Mouse (Mus musculus): ENCODE measurements around the gene Hoxd9. TPM values are rescaled to one million over a fixed set of nuclear protein-coding genes. Genes with fewer than 3 reads are reported as not detected.

Hoxd9 gene
- polyA plus RNA-seq, 1 experiment from 2014 or later: 0.13 TPM

- H3K4me2 ChIP-seq: no peak overlapping the region; the same call in 1 of the 2 replicates
Observed at GRCm38 (mm10) chr2:74679980-74680379, 17.5 kb upstream of the Hoxd9 start.

DNA sequence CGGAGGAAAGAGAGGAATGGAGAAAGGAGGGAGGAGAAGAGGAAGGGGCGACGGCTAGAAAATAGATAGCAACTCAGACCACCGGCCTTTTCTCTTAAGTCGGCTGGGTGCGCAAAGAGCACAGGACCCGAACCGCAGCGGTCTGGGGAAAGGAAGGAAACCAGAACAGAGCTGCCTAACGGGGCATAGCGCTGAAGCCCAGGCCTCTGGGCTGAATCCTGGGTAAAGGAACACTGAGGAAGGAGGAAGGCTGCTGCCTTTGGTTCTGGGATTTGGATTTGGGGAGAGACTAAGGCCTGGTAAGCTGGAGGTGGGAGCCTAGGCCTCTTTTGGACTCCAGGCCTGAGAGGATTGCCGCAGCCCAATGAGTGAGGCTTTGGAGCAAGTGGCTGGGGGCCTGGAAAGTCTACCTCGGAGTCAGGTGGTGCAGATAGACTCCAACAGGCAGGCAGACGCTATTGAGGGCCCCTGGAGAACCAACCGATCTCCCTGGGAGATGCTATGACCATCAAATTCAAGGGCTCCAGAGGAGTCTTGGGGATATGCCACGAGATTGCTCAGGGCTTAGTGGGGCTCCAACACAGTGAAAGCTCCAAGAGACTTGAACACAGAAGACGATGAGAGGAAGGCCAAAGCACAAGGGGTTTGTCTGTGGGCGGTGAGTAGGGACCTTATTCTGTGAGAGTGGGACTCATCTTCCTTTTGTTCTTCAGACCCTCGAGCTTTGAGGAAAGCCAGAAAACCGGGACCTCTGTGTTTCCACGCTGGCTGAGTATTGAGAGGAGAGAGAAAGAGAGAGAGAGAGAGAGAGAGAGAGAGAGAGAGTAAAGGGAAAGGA, 16.7 kb upstream of the Hoxd9 start:
- H3K9ac ChIP-seq: no peak overlapping the region
- no peak overlapping the region for H3K27ac ChIP-seq (ENCODE audit: low read depth)

More at GRCm38 (mm10) chr2:74679980-74680379, 17.5 kb upstream of the Hoxd9 start:
- Histone ChIP-seq H3K27ac (ENCODE audit: low read depth) (no peak overlapping the region), H3K4me3 (ENCODE audit: low read depth, low read length) (no peak overlapping the region; the same call in 1 of the 2 replicates), H3K9ac (no peak overlapping the region), H3K27me3 (ENCODE audit: insufficient read depth, low read length) (peaks cover 100% of the 10 kb centered on the region), H3K9me3 (ENCODE audit: low read depth, low read length) (no peaks in the 10 kb centered on the region), H3K36me3 (ENCODE audit: insufficient read depth) (no peaks in the 10 kb centered on the region), H3K4me1 (ENCODE audit: insufficient read depth) (no peaks in the 10 kb centered on the region)
- ATAC-seq (ENCODE audit: insufficient read depth) (no peak), DNase-seq (no peak)
- under 1% methylated on average over 23 of the region's 23 CpGs for WGBS
- no peak for TF ChIP-seq CTCF (IDR thresholded peaks at IDR 0.05; ENCODE audit: low read depth)

DNA sequence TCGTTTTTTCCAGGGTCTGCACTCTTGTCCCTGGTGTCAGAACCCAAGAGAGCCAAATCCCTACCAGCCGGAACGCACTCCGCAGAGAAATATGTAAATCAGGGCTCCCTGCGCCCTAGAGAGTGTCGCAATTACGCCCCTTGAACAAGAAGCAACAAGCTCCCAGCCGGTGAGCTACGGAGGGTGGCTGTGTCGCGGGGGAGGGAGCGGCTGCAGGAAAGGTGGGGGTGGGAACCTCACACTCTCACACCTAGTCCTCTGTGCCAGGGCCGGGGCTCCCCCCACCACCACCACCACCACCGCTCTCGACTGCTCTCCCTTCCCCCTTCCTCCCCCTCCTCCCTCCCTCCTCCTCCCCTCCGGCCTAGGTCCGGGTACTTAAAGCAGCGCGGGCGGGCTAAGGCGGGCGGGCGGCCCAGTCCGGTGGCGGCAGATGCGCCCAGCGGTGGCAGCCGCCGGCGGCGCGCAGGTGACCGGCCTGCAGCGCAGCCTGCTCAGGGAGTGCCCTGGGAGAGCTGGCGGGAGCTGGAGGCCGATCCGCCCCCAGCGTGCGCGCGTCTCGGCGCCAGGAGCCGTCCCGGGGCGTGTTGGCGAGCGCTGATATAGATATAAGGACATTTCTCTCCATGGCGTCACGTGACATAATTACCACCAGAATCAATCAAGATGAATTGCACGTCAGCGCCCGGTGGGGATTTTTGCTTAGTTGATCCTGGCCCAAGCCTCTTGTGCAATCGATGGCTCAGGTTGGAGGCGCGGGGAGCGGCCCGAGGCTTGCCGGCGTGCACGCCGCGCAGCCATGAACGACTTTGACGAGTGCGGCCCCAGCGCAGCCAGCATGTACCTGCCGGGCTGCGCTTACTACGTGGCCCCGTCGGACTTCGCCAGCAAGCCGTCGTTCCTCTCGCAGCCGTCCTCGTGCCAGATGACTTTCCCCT, 15.7 kb upstream of the Hoxd9 start:
- ATAC-seq (ENCODE audit: insufficient read depth): peak; percentile 14; the same call in 1 of the 2 replicates
- DNase-seq: no peak
- no peak overlapping the region; the same call in 1 of the 2 replicates for H3K9ac ChIP-seq
- no peaks in the 10 kb centered on the region for H3K36me3 ChIP-seq (ENCODE audit: insufficient read depth)
- H3K4me2 ChIP-seq: peak overlapping the region; percentile 44; the same call in 1 of the 2 replicates
- H3K27me3 ChIP-seq (ENCODE audit: insufficient read depth, low read length): peaks cover 98% of the 10 kb centered on the region
- no peaks in the 10 kb centered on the region for H3K4me1 ChIP-seq (ENCODE audit: insufficient read depth)
- TF ChIP-seq CTCF (IDR thresholded peaks at IDR 0.05; ENCODE audit: low read depth): no peak
- H3K27ac ChIP-seq (ENCODE audit: low read depth): no peak overlapping the region
- under 1% methylated on average over 76 of the region's 78 CpGs for WGBS
- no peaks in the 10 kb centered on the region for H3K9me3 ChIP-seq (ENCODE audit: low read depth, low read length)
- peak overlapping the region; percentile 23 for H3K4me3 ChIP-seq (ENCODE audit: low read depth, low read length)

More for the DNA sequence above, 16.7 kb upstream of the Hoxd9 start:
- Histone ChIP-seq H3K36me3 (ENCODE audit: insufficient read depth) (no peaks in the 10 kb centered on the region), H3K4me3 (ENCODE audit: low read depth, low read length) (no peak overlapping the region), H3K9me3 (ENCODE audit: low read depth, low read length) (no peaks in the 10 kb centered on the region), H3K4me2 (no peak overlapping the region), H3K27me3 (ENCODE audit: insufficient read depth, low read length) (peaks cover 100% of the 10 kb centered on the region), H3K4me1 (ENCODE audit: insufficient read depth) (no peaks in the 10 kb centered on the region)
- DNase-seq: no peak
- 5% methylated on average over 21 of the region's 21 CpGs for WGBS
- no peak for ATAC-seq (ENCODE audit: insufficient read depth)
- no peak for TF ChIP-seq CTCF (IDR thresholded peaks at IDR 0.05; ENCODE audit: low read depth)

DNA sequence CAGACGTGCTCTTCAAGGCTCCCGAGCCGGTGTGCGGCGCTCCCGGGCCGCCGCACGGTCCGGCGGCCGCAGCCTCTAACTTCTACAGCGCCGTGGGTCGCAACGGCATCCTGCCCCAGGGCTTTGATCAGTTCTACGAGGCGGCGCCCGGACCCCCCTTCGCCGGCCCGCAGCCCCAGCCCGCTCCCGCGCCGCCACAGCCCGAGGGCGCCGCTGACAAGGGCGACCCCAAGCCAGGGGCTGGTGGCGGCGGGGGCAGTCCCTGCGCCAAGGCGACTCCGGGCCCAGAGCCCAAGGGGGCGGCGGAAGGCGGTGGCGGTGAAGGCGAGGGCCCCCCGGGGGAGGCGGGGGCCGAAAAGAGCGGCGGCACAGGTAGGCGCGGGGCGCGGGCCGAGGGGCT, 14.7 kb upstream of the Hoxd9 start:
- peaks cover 98% of the 10 kb centered on the region for H3K27me3 ChIP-seq (ENCODE audit: insufficient read depth, low read length)
- no peaks in the 10 kb centered on the region for H3K4me1 ChIP-seq (ENCODE audit: insufficient read depth)
- no peak overlapping the region for H3K27ac ChIP-seq (ENCODE audit: low read depth)
- H3K9ac ChIP-seq: no peak overlapping the region; the same call in 1 of the 2 replicates
- H3K4me3 ChIP-seq (ENCODE audit: low read depth, low read length): peak overlapping the region; percentile 23
- no peaks in the 10 kb centered on the region for H3K9me3 ChIP-seq (ENCODE audit: low read depth, low read length)
- peak overlapping the region; percentile 44; the same call in 1 of the 2 replicates for H3K4me2 ChIP-seq
- no peak for TF ChIP-seq CTCF (IDR thresholded peaks at IDR 0.05; ENCODE audit: low read depth)
- no peaks in the 10 kb centered on the region for H3K36me3 ChIP-seq (ENCODE audit: insufficient read depth)
- ATAC-seq (ENCODE audit: insufficient read depth): no peak
- WGBS: 1% methylated on average over 49 of the region's 51 CpGs
- no peak for DNase-seq

- Histone ChIP-seq H3K9ac (no peak overlapping the region), H3K4me3 (ENCODE audit: low read depth, low read length) (no peak overlapping the region), H3K27me3 (ENCODE audit: insufficient read depth, low read length) (peaks cover 98% of the 10 kb centered on the region), H3K36me3 (ENCODE audit: insufficient read depth) (no peaks in the 10 kb centered on the region), H3K4me2 (no peak overlapping the region), H3K9me3 (ENCODE audit: low read depth, low read length) (no peaks in the 10 kb centered on the region), H3K4me1 (ENCODE audit: insufficient read depth) (no peaks in the 10 kb centered on the region), H3K27ac (ENCODE audit: low read depth) (no peak overlapping the region)
- DNase-seq (no peak), ATAC-seq (ENCODE audit: insufficient read depth) (no peak)
- under 1% methylated on average over 18 of the region's 18 CpGs for WGBS
- no peak for TF ChIP-seq CTCF (IDR thresholded peaks at IDR 0.05; ENCODE audit: low read depth)
Observed at GRCm38 (mm10) chr2:74683471-74683951, 14.0 kb upstream of the Hoxd9 start.

- no peaks in the 10 kb centered on the region for H3K9me3 ChIP-seq (ENCODE audit: low read depth, low read length)
- H3K27ac ChIP-seq (ENCODE audit: low read depth): no peak overlapping the region
- no peak overlapping the region for H3K4me2 ChIP-seq
- H3K36me3 ChIP-seq (ENCODE audit: insufficient read depth): no peaks in the 10 kb centered on the region
- H3K4me1 ChIP-seq (ENCODE audit: insufficient read depth): no peaks in the 10 kb centered on the region
- H3K27me3 ChIP-seq (ENCODE audit: insufficient read depth, low read length): peaks cover 98% of the 10 kb centered on the region
- WGBS: 2% methylated on average over 12 of the region's 12 CpGs
- DNase-seq (no peak), ATAC-seq (ENCODE audit: insufficient read depth) (no peak)
- no peak overlapping the region for H3K9ac ChIP-seq
- H3K4me3 ChIP-seq (ENCODE audit: low read depth, low read length): peak overlapping the region; percentile 11; the same call in 1 of the 2 replicates
- TF ChIP-seq CTCF (IDR thresholded peaks at IDR 0.05; ENCODE audit: low read depth): no peak
Observed at GRCm38 (mm10) chr2:74684106-74684505, 13.4 kb upstream of the Hoxd9 start.

Data from lung, embryonic 14.5 days (tissue).